Mouse (Mus musculus): ENCODE data around the gene Gm9964.

Gm9964 gene

GRCm38 (mm10) chr11:79253542-79254390 is 42.9 kb downstream of the Gm9964 start:
- peak; percentile 84 for DNase-seq (ENCODE audit: low read depth, low spot score)

DNA sequence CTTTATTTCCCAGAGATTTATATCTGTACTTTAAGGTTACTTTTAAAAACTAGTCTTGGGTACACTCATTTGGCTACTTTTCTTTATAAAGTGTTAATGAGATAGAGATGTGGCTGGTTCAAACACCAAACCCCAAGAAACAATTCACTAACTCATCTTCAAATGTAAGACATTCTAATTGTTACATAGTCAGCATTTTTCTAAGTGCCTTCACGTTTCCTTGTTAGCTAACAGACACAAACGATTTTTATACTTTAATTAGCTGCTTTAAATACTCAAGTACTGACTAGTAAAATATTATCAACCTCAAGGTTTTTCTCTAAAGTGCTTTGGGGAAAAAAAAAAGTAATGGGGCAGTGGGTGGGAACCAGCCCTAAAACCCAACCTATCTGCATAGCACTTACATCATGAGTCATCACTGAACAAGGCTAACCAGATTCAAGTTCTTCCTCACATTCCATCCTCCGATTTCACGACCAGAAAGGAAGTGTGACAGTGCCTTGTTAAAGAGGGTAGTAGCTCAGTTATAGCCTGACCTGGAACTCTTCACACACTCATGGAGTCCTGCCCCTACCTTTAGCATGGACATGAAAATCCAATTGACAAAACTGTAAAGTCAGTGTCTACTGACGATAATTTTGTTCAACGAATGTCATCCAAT is 43.7 kb downstream of the Gm9964 start:
- DNase-seq (ENCODE audit: low read depth, low spot score): no peak
